Comparison of ENCODE assay signal across 19 mouse cellular contexts in the genomic region with DNA sequence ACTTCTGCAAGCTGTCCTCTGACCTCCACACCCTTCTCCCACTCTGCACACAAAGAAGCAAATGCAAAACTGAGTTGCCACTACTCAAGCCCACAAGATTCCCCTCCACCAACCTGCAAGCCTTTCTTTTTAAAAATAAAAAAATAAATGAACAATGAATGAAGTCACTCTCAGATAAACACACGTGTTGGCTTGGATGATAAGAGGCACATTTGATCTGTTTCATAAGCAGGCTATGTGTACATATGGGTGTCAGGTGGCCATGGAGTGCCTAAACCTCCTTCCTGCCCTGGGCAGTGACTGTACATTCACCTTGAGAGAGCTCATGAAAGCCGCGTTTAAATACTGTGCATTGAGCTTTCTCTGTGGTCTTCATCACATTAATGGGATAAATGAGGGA.
"Had no signal": no experiment of that assay in that cellular context is flagged by ENCODE, and none has a peak within 500 bp of the region (broad histone marks: within the 10 kb centered on the region; RNA-seq: fewer than 3 reads in every experiment).

No protein-coding gene starts in this region.

- ATAC-seq: liver, embryonic 12.5 days; midbrain, embryonic 16.5 days had no signal

- H3K27ac ChIP-seq: liver, embryonic 12.5 days; liver, embryonic 14.5 days; lung, embryonic 15.5 days; midbrain, embryonic 10.5 days; midbrain, embryonic 12.5 days; neural tube, embryonic 13.5 days; neural tube, embryonic 15.5 days had no signal

- H3K36me3 ChIP-seq: lung, embryonic 15.5 days; neural tube, embryonic 15.5 days had no signal

- H3K9ac ChIP-seq: liver, embryonic 12.5 days; liver, embryonic 14.5 days; lung, embryonic 15.5 days; midbrain, embryonic 12.5 days; neural tube, embryonic 13.5 days; neural tube, embryonic 15.5 days had no signal

- H3K4me2 ChIP-seq: liver, embryonic 12.5 days; lung, embryonic 15.5 days; midbrain, embryonic 12.5 days; neural tube, embryonic 13.5 days; neural tube, embryonic 15.5 days had no signal

- H3K27me3 ChIP-seq: liver, embryonic 12.5 days; lung, embryonic 15.5 days; midbrain, embryonic 12.5 days; neural tube, embryonic 13.5 days; neural tube, embryonic 15.5 days had no signal

- DNase-seq: lung, postnatal 14 days; midbrain, embryonic 14.5 days; retina, postnatal 1 day; right cerebral cortex, adult 18-20 months; right cerebral cortex, postnatal 25 days; right cerebral cortex, postnatal 4 days; spleen, adult 18-20 months; thymus, adult 2 months; thymus, postnatal 25 days; thymus, postnatal 4 days had no signal

- H3K4me3 ChIP-seq: liver, embryonic 12.5 days; lung, embryonic 15.5 days; midbrain, embryonic 10.5 days; midbrain, embryonic 12.5 days; myocyte; neural tube, embryonic 13.5 days; neural tube, embryonic 15.5 days had no signal

- H3K9me3 ChIP-seq: liver, embryonic 12.5 days; lung, embryonic 15.5 days; neural tube, embryonic 15.5 days had no signal
